Mouse (Mus musculus) adrenal gland, postnatal 36 days (tissue): ENCODE data around the gene Cfap36. TPM values are rescaled to one million over a fixed set of nuclear protein-coding genes. Genes with fewer than 3 reads are reported as not detected.

Experiments
- DNase-seq, 2 experiments: peaks; one replicate each; pipeline ENCODE4 v3.0.0; 2021; ENCODE audit warnings: mixed read lengths in 1 of 2
- long read RNA-seq, 2 experiments: library from polyadenylated mRNA; stranded (forward); transcript quantifications; one replicate each; pipeline ENCODE4 v2.0.0; 2021; ENCODE audit warnings: borderline sequencing depth in 2 of 2
- total RNA-seq, 2 experiments: library from RNA; stranded (reverse); gene quantifications; 2 replicates each; pipeline ENCODE4 v1.2.3; 2021

Gene Cfap36
- 10 to 100 TPM; 50.0 to 69.8 TPM for total RNA-seq
- long read RNA-seq, experiment 1, transcript Cfap36-201 (10 exons, 1,664 nt) = major isoform, 50 of 62 reads
- long read RNA-seq, experiment 1, partial matches to known transcripts = 7 of 62 reads
- long read RNA-seq, experiment 1, other reads (novel, unspliced or antisense) = 5 of 62 reads
- long read RNA-seq, experiment 2, transcript Cfap36-201 (10 exons, 1,664 nt) = major isoform, 19 of 23 reads
- long read RNA-seq, experiment 2, partial matches to known transcripts = 1 of 23 reads
- long read RNA-seq, experiment 2, other reads (novel, unspliced or antisense) = 2 of 23 reads

GRCm38 (mm10) chr11:29246883-29247650 lies at the start of gene Cfap36:
Gene Cfap36 (minus strand): TSS chr11:29247409.
- DNase-seq = peak; percentile 90 to 94

GRCm38 (mm10) chr11:29287305-29287704 lies 40.1 kb upstream of the Cfap36 start:
- no peak for DNase-seq

GRCm38 (mm10) chr11:29286040-29286439 lies 38.8 kb upstream of the Cfap36 start:
- DNase-seq = no peak

GRCm38 (mm10) chr11:29274758-29275157 lies 27.5 kb upstream of the Cfap36 start:
- DNase-seq = no peak

GRCm38 (mm10) chr11:29267824-29268223 lies 20.6 kb upstream of the Cfap36 start:
- DNase-seq = peak; percentile 46 to 71

- no peak for DNase-seq
Measured at GRCm38 (mm10) chr11:29254643-29255042, 7.4 kb upstream of the Cfap36 start.

- DNase-seq = no peak
Measured at GRCm38 (mm10) chr11:29248386-29248785, 1.2 kb upstream of the Cfap36 start.

GRCm38 (mm10) chr11:29247725-29248124 lies 516 bp upstream of the Cfap36 start:
- no peak for DNase-seq

GRCm38 (mm10) chr11:29245988-29246387 lies 1.2 kb downstream of the Cfap36 start:
- DNase-seq = no peak

- no peak for DNase-seq
Measured at GRCm38 (mm10) chr11:29241961-29242360, 5.2 kb downstream of the Cfap36 start.

- DNase-seq = no peak
Measured at GRCm38 (mm10) chr11:29239353-29239752, 7.9 kb downstream of the Cfap36 start.

- DNase-seq = peak; percentile 44 to 45
Measured at GRCm38 (mm10) chr11:29238551-29238950, 8.7 kb downstream of the Cfap36 start.

- no peak for DNase-seq
Measured at GRCm38 (mm10) chr11:29238047-29238446, 9.2 kb downstream of the Cfap36 start.

- DNase-seq = no peak
Measured at GRCm38 (mm10) chr11:29237364-29237763, 9.8 kb downstream of the Cfap36 start.

GRCm38 (mm10) chr11:29233569-29233968 lies 13.6 kb downstream of the Cfap36 start:
- DNase-seq = no peak

- DNase-seq = no peak
Measured at GRCm38 (mm10) chr11:29228957-29229356, 18.3 kb downstream of the Cfap36 start.

GRCm38 (mm10) chr11:29224754-29225153 lies 22.5 kb downstream of the Cfap36 start:
- DNase-seq = no peak

- no peak for DNase-seq
Measured at GRCm38 (mm10) chr11:29222310-29222709, 24.9 kb downstream of the Cfap36 start.

GRCm38 (mm10) chr11:29219055-29219454 lies 28.2 kb downstream of the Cfap36 start:
- no peak for DNase-seq

- no peak for DNase-seq
Measured at GRCm38 (mm10) chr11:29216196-29216595, 31.0 kb downstream of the Cfap36 start.

GRCm38 (mm10) chr11:29209774-29210173 lies 37.4 kb downstream of the Cfap36 start:
- peak in 1 of 2 experiments; percentile 13 for DNase-seq

GRCm38 (mm10) chr11:29203653-29204052 lies 43.6 kb downstream of the Cfap36 start:
- DNase-seq = no peak

GRCm38 (mm10) chr11:29188981-29189380 lies 58.2 kb downstream of the Cfap36 start:
- DNase-seq = no peak

GRCm38 (mm10) chr11:29181751-29182150 lies 65.5 kb downstream of the Cfap36 start:
- no peak for DNase-seq
